Mouse (Mus musculus) limb, embryonic 11.5 days (tissue): ENCODE data around the gene Ccnb1ip1. TPM values are rescaled to one million over a fixed set of nuclear protein-coding genes. Genes with fewer than 3 reads are reported as not detected.

Experiments
- ATAC-seq: fragments of 200-750 bp; cut with Nextera tagmentation; 2 replicates; pipeline ENCODE4 v1.8.0; 2017; ENCODE audit warnings: low read depth; ENCODE audit not compliant: insufficient number of reproducible peaks, low FRiP score, low TSS enrichment
- DNase-seq: peaks from one replicate; pipeline ENCODE4 v3.0.0-alpha.2; 2015; ENCODE audit warnings: low spot score
- H3K27ac ChIP-seq: fragments of 300-500 bp; sonication (generic); replicated peaks from 2 replicates; pipeline ENCODE4 v1.5.1; 2014; ENCODE audit warnings: low read depth, mild to moderate bottlenecking, low read length
- H3K27me3 ChIP-seq: fragments of 300-500 bp; sonication (generic); 2 replicates; pipeline ENCODE4 v1.6.1; 2014; ENCODE audit warnings: mild to moderate bottlenecking, low read length, mixed read lengths; ENCODE audit not compliant: control insufficient read depth, insufficient read depth
- H3K36me3 ChIP-seq: fragments of 300-500 bp; sonication (generic); 2 replicates; pipeline ENCODE4 v1.6.1; 2014; ENCODE audit warnings: mild to moderate bottlenecking, low read length, moderate library complexity, mixed read lengths; ENCODE audit not compliant: control insufficient read depth, insufficient read depth
- H3K4me1 ChIP-seq: fragments of 300-500 bp; sonication (generic); 2 replicates; pipeline ENCODE4 v1.6.1; 2014; ENCODE audit warnings: low read length, mixed read lengths; ENCODE audit not compliant: control insufficient read depth, insufficient read depth
- H3K4me2 ChIP-seq: fragments of 300-500 bp; sonication (generic); 2 replicates; pipeline ENCODE4 v1.6.1; 2014; ENCODE audit warnings: low read depth, mild to moderate bottlenecking, moderate library complexity; ENCODE audit not compliant: severe bottlenecking
- H3K4me3 ChIP-seq: fragments of 300-500 bp; sonication (generic); 2 replicates; pipeline ENCODE4 v1.5.1; 2014; ENCODE audit warnings: low read depth, low read length
- H3K9ac ChIP-seq: fragments of 300-500 bp; sonication (generic); 2 replicates; pipeline ENCODE4 v1.6.1; 2014; ENCODE audit warnings: mild to moderate bottlenecking, low read length
- H3K9me3 ChIP-seq: fragments of 300-500 bp; sonication (generic); 2 replicates; pipeline ENCODE4 v1.6.1; 2016; ENCODE audit warnings: low read length; ENCODE audit not compliant: control insufficient read depth
- WGBS: fragments of 180-500 bp; shearing (Covaris S2); extraction: QIAGEN DNeasy Blood & Tissue Kit; methylation state at CpG from one replicate; pipeline ENCODE4 v1.1.7; 2014; 5-methylcytosine and 5-hydroxymethylcytosine counted together
- polyA plus RNA-seq: library from polyadenylated mRNA; unstranded; fragments of >200 nt; fragmentation: Nextera tagmentation; extraction: Ambion mirVana; gene quantifications from 2 replicates; pipeline ENCODE4 v1.2.1, GENCODE M21; 2014

Gene Ccnb1ip1
- not detected in 2 replicates for polyA plus RNA-seq

DNA sequence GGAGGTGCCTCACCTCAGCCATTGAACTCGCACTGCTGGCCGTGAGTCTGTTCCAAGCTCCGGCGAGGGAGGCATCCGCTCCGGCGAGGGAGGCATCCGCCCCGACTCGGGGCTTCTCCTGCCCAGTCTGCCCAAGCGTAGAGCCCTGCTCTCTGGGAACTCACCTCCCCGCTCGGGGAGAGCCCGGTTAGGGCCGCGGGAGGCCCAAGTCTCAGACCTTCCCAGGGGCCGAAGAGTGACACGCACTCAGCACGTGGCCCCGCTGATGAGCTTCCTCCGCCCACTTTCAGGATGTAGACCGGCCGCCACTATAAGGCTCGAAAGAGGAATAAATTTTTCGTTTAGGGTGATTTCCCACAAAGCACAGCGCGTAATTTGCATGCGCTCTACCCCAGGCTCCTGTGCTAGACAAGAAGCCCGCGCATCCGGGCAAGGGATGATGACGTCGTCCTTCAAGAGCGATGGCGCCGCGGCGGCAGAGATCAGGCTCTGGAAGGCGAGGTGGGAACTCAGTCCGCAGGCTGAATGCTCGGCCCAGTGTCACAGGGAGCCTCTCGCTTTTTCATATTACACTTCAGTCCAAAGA lies at the start of gene Ccnb1ip1, which contains the start of gene Parp2:
TSS of gene Ccnb1ip1 (minus strand) at position 246 of the 586 bp plus-strand sequence.
TSS of gene Parp2 (plus strand) at position 355 of the 586 bp plus-strand sequence.
- Histone ChIP-seq H3K4me1 (no peaks in the 10 kb centered on the region), H3K27me3 (no peaks in the 10 kb centered on the region), H3K36me3 (no peaks in the 10 kb centered on the region), H3K27ac (peak within 1 kb of the TSS; percentile 68; the same call in 1 of the 2 replicates), H3K4me3 (peak within 1 kb of the TSS; percentile 33), H3K9ac (peak within 1 kb of the TSS; percentile 68), H3K4me2 (peak within 1 kb of the TSS; percentile 48), H3K9me3 (no peaks in the 10 kb centered on the region)
- under 1% methylated on average over 42 of the region's 42 CpGs for WGBS
- peak; percentile 98 for DNase-seq
- peak; percentile 99 for ATAC-seq

DNA sequence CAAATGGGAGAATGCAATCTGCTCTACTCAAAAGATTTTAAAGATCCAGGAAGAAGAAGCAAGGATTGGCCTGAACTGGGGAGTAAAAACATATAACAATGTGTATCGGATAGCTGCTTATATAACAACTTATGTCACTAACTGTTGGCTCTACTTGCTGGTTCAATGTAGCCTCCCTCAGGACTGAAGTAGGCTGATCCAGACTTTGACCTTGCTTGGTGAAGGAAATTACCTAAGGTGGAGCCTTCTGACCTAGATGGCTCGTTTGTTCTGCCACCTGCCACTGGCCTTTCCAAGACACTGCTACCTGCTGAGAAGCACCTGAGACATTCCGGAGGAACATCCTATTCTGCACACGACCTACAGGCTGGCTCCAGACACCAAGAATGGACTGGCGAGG lies 48.3 kb upstream of the Ccnb1ip1 start:
- Histone ChIP-seq H3K27ac (no peak overlapping the region), H3K4me3 (no peak overlapping the region), H3K4me2 (no peak overlapping the region), H3K36me3 (0 out of 2 replicates have a peak, but pooled peaks cover 2% of the 10 kb centered on the region), H3K27me3 (no peaks in the 10 kb centered on the region), H3K4me1 (no peaks in the 10 kb centered on the region), H3K9ac (no peak overlapping the region), H3K9me3 (no peaks in the 10 kb centered on the region)
- 90% methylated on average over 5 of the region's 5 CpGs for WGBS
- DNase-seq (no peak), ATAC-seq (no peak)

DNA sequence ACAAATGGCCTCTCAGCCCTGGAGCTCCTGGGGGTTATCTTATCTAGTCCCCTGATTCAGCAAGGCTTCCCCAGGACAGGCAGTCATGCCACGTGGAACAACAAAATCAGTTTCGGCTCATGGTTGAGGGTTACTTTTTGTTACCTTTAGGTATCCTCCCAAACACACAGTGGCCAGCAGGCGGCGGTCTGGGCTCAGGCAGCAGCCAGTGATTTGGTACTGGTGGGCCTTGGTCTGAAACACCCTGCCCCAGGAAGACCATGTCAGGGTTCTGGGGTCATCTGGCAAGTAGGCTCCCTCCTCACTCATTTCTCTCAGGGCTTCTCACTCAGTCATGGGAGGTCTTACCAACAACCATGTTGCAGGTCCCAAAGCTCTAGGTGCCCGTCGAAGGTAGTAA lies 29.7 kb upstream of the Ccnb1ip1 start:
- no peaks in the 10 kb centered on the region for H3K4me1 ChIP-seq
- no peak overlapping the region for H3K9ac ChIP-seq
- H3K9me3 ChIP-seq, result no peaks in the 10 kb centered on the region
- H3K4me3 ChIP-seq, result no peak overlapping the region
- ATAC-seq (no peak), DNase-seq (peak; percentile 34)
- no peak overlapping the region for H3K27ac ChIP-seq
- H3K36me3 ChIP-seq, result no peaks in the 10 kb centered on the region
- 72% methylated on average over 6 of the region's 6 CpGs for WGBS
- H3K27me3 ChIP-seq, result no peaks in the 10 kb centered on the region
- H3K4me2 ChIP-seq, result no peak overlapping the region

- H3K9ac ChIP-seq, result no peak overlapping the region
- H3K4me2 ChIP-seq, result no peak overlapping the region
- H3K4me1 ChIP-seq, result no peaks in the 10 kb centered on the region
- DNase-seq (no peak), ATAC-seq (no peak)
- no peak overlapping the region for H3K4me3 ChIP-seq
- no peaks in the 10 kb centered on the region for H3K27me3 ChIP-seq
- H3K9me3 ChIP-seq, result no peaks in the 10 kb centered on the region
- no peaks in the 10 kb centered on the region for H3K36me3 ChIP-seq
- 59% methylated on average over 2 of the region's 2 CpGs for WGBS
- no peak overlapping the region for H3K27ac ChIP-seq
These were observed 26.9 kb upstream of the Ccnb1ip1 start for GRCm38 (mm10) chr14:50834435-50834834.

DNA sequence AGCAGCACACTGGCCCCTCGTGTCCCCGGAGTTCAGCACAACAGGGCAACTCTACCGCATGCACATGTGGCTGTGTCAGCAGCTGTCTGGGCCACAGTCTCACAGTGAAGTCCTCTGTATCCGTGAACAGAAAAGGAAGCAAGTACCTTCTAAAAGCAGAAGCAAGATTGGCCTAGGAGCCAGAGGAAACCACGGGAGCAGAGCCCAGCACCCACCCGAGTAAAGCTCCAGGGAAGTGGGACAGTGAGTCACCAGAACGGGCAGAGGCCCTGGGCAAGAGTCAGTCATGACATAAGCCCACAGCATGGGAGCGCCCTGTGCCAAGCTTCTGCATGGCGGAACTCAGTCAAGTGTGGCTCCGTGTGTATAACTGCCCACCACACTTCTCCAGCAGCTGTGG lies 26.4 kb upstream of the Ccnb1ip1 start:
- no peaks in the 10 kb centered on the region for H3K4me1 ChIP-seq
- WGBS, result 82% methylated on average over 10 of the region's 10 CpGs
- H3K9ac ChIP-seq, result no peak overlapping the region
- no peak overlapping the region for H3K4me2 ChIP-seq
- H3K36me3 ChIP-seq, result no peaks in the 10 kb centered on the region
- no peak for DNase-seq
- H3K4me3 ChIP-seq, result no peak overlapping the region
- no peaks in the 10 kb centered on the region for H3K27me3 ChIP-seq
- ATAC-seq, result no peak
- H3K27ac ChIP-seq, result no peak overlapping the region
- H3K9me3 ChIP-seq, result no peaks in the 10 kb centered on the region

DNA sequence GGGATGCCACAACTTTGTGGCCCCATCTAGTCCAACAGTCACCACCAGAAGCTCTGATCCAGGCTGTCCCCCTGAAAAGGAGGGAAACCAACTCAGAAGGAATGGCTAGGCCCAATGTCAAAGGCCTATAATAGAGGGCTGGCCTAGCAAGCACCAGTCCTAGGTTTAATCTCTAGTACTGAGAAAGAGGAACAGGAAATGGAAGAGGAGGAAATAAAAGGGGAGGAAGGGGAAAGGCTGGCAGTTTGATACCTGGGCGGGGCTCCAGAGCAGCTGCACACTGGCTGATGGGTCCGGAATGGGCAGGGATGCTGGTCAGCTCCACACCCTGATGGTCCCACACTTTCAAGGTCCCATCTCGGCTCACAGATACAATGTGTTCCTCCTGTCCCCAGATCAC lies 22.3 kb upstream of the Ccnb1ip1 start:
- no peaks in the 10 kb centered on the region for H3K9me3 ChIP-seq
- no peaks in the 10 kb centered on the region for H3K27me3 ChIP-seq
- DNase-seq (no peak), ATAC-seq (no peak)
- WGBS, result 74% methylated on average over 3 of the region's 3 CpGs
- H3K4me2 ChIP-seq, result no peak overlapping the region
- H3K36me3 ChIP-seq, result no peaks in the 10 kb centered on the region
- H3K9ac ChIP-seq, result no peak overlapping the region
- no peaks in the 10 kb centered on the region for H3K4me1 ChIP-seq
- no peak overlapping the region for H3K27ac ChIP-seq
- H3K4me3 ChIP-seq, result no peak overlapping the region

- Histone ChIP-seq H3K4me3 (no peak overlapping the region), H3K4me1 (no peaks in the 10 kb centered on the region), H3K9ac (no peak overlapping the region), H3K27ac (no peak overlapping the region), H3K4me2 (no peak overlapping the region), H3K36me3 (peaks cover 4% of the 10 kb centered on the region; the same call in 1 of the 2 replicates), H3K27me3 (no peaks in the 10 kb centered on the region), H3K9me3 (no peaks in the 10 kb centered on the region)
- ATAC-seq (no peak), DNase-seq (no peak)
- 94% methylated on average over 4 of the region's 4 CpGs for WGBS
These were observed 19.0 kb upstream of the Ccnb1ip1 start for GRCm38 (mm10) chr14:50826579-50826978.

DNA sequence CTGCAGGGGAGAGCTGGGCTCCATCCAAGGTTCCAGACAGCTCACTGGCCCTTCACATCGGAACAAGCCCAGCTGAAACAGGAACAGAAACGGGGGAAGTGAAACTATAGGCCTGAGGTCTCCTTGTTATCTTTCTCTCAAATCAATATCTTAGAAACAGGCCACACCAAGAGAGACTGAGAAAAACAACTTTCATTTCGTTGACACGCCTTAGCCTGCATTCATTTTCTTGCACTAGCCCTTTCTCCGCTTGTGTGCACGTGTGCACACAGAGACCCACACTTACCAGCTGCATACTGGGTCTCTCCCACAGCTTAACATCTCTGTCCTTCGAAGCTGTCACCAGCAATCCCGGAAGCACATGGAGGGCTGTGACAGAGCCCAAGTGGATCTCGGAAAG lies 16.7 kb upstream of the Ccnb1ip1 start:
- no peak for DNase-seq
- ATAC-seq, result no peak
- WGBS, result 90% methylated on average over 9 of the region's 9 CpGs

GRCm38 (mm10) chr14:50823240-50823639 lies 15.7 kb upstream of the Ccnb1ip1 start:
- Histone ChIP-seq H3K9ac (no peak overlapping the region), H3K4me3 (no peak overlapping the region), H3K4me1 (no peaks in the 10 kb centered on the region), H3K27me3 (no peaks in the 10 kb centered on the region), H3K4me2 (no peak overlapping the region), H3K9me3 (no peaks in the 10 kb centered on the region), H3K27ac (no peak overlapping the region), H3K36me3 (peaks cover 11% of the 10 kb centered on the region; the same call in 1 of the 2 replicates)
- ATAC-seq (no peak), DNase-seq (no peak)
- 77% methylated on average over 2 of the region's 2 CpGs for WGBS

More for the DNA sequence above, 16.7 kb upstream of the Ccnb1ip1 start:
- Histone ChIP-seq H3K9ac (no peak overlapping the region), H3K27ac (no peak overlapping the region), H3K4me2 (no peak overlapping the region), H3K27me3 (no peaks in the 10 kb centered on the region), H3K4me1 (no peaks in the 10 kb centered on the region), H3K9me3 (no peaks in the 10 kb centered on the region), H3K36me3 (peaks cover 11% of the 10 kb centered on the region; the same call in 1 of the 2 replicates), H3K4me3 (no peak overlapping the region)
